Mouse (Mus musculus) thymus, postnatal 25 days (tissue): ENCODE results near the gene Iqck.
A peak's percentile ranks its signal among the peaks of the same experiment; 100 is the strongest.

Source experiments
- DNase-seq: peaks from one replicate; pipeline ENCODE4 v3.0.0; 2022

Gene Iqck

GRCm38 (mm10) chr7:118914561-118915165 lies 59.1 kb downstream of the Iqck start:
- no peak for DNase-seq

GRCm38 (mm10) chr7:118919261-118920006 lies 63.9 kb downstream of the Iqck start:
- no peak for DNase-seq

- peak; percentile 51 for DNase-seq
Observed at GRCm38 (mm10) chr7:118922441-118923202, 67.1 kb downstream of the Iqck start.

- DNase-seq = no peak
Observed at GRCm38 (mm10) chr7:118925547-118925946, 70.0 kb downstream of the Iqck start.

- DNase-seq = no peak
Observed at GRCm38 (mm10) chr7:118926516-118927260, 71.1 kb downstream of the Iqck start.

GRCm38 (mm10) chr7:118927279-118927678 lies 71.7 kb downstream of the Iqck start:
- DNase-seq = no peak

GRCm38 (mm10) chr7:118928316-118928715 lies 72.8 kb downstream of the Iqck start:
- DNase-seq = no peak

- DNase-seq = no peak
Observed at GRCm38 (mm10) chr7:118928916-118929315, 73.4 kb downstream of the Iqck start.

GRCm38 (mm10) chr7:118929601-118930311 lies 74.2 kb downstream of the Iqck start:
- DNase-seq = no peak

- DNase-seq = no peak
Observed at GRCm38 (mm10) chr7:118931502-118932395, 76.2 kb downstream of the Iqck start.

GRCm38 (mm10) chr7:118935306-118935705 lies 79.8 kb downstream of the Iqck start:
- no peak for DNase-seq

- DNase-seq = no peak
Observed at GRCm38 (mm10) chr7:118936844-118937243, 81.3 kb downstream of the Iqck start.

GRCm38 (mm10) chr7:118937469-118938387 lies 82.2 kb downstream of the Iqck start:
- DNase-seq = peak; percentile 30

- DNase-seq = no peak
Observed at GRCm38 (mm10) chr7:118942297-118942696, 86.7 kb downstream of the Iqck start.

GRCm38 (mm10) chr7:118943170-118943569 lies 87.6 kb downstream of the Iqck start:
- no peak for DNase-seq

- no peak for DNase-seq
Observed at GRCm38 (mm10) chr7:118944884-118945283, 89.3 kb downstream of the Iqck start.

- DNase-seq = no peak
Observed at GRCm38 (mm10) chr7:118947241-118947640, 91.7 kb downstream of the Iqck start.

GRCm38 (mm10) chr7:118948677-118949282 lies 93.2 kb downstream of the Iqck start:
- no peak for DNase-seq

GRCm38 (mm10) chr7:118949749-118950148 lies 94.2 kb downstream of the Iqck start:
- DNase-seq = no peak
